Comparison of ENCODE assay signal across 25 mouse cellular contexts in genomic region chr11:108240924-108241498, GRCm38 (mm10).
DNase-seq lines count a peak whose midpoint lies in the region; ATAC-seq and TF ChIP-seq lines count a peak whose summit lies in the region.
"Had no signal": no experiment of that assay in that cellular context is flagged by ENCODE, and none has a peak within 500 bp of the region (broad histone marks: within the 10 kb centered on the region; RNA-seq: fewer than 3 reads in every experiment).

No protein-coding gene starts in this region.

- H3K4me2 ChIP-seq in heart, embryonic 12.5 days = no peak overlapping the region
- peak overlapping the region; percentile 51 for H3K4me2 ChIP-seq in intestine, postnatal 0 days (replicated peaks; ENCODE audit: low read depth)
- no peak overlapping the region for H3K4me2 ChIP-seq in stomach, embryonic 16.5 days (ENCODE audit: low read depth, low read length)
- no peak overlapping the region for H3K4me2 ChIP-seq in midbrain, embryonic 14.5 days (ENCODE audit: low read length)
- H3K4me2 ChIP-seq: hindbrain, embryonic 14.5 days; midbrain, embryonic 11.5 days had no signal

- no peak for ATAC-seq in heart, embryonic 12.5 days (ENCODE audit: insufficient number of reproducible peaks, low FRiP score)
- ATAC-seq in intestine, postnatal 0 days = peak; percentile 96
- ATAC-seq in stomach, embryonic 16.5 days (ENCODE audit: insufficient read depth, low FRiP score) = peak; percentile 73; the same call in 1 of the 2 replicates
- ATAC-seq in midbrain, embryonic 14.5 days (ENCODE audit: low FRiP score, low TSS enrichment) = no peak
- ATAC-seq: forebrain, postnatal 0 days; inflammation-experienced regulatory T-cells, adult 6 months had no signal

- in situ Hi-C loops in ES-E14 (cut with MboI; ENCODE audit: low sequenced_read_pairs in 2 of 2, unreplicated experiment in 2 of 2) = no loop called here

- H3K27me3 ChIP-seq in heart, embryonic 10.5 days (ENCODE audit: insufficient read depth, poor library complexity, severe bottlenecking) = no peaks in the 10 kb centered on the region
- H3K27me3 ChIP-seq in heart, embryonic 12.5 days (replicated peaks) = no peaks in the 10 kb centered on the region
- H3K27me3 ChIP-seq in intestine, postnatal 0 days (replicated peaks; ENCODE audit: control insufficient read depth, insufficient read depth, low read length) = no peaks in the 10 kb centered on the region
- no peaks in the 10 kb centered on the region for H3K27me3 ChIP-seq in stomach, embryonic 16.5 days (ENCODE audit: control insufficient read depth, insufficient read depth, low read length)
- no peaks in the 10 kb centered on the region for H3K27me3 ChIP-seq in midbrain, embryonic 14.5 days (ENCODE audit: control insufficient read depth, insufficient read depth, low read length)

- H3K4me1 ChIP-seq in heart, embryonic 10.5 days = peaks cover 71% of the 10 kb centered on the region
- peaks cover 78% of the 10 kb centered on the region for H3K4me1 ChIP-seq in heart, embryonic 12.5 days (replicated peaks)
- H3K4me1 ChIP-seq in ES-E14 (ENCODE audit: control insufficient read depth in 2 of 2, insufficient read depth in 2 of 2, low read length in 2 of 2, poor library complexity in 1 of 2) = peaks cover 0 to 9% of the 10 kb centered on the region in 2 experiments; a peak in 1 of 4 replicates
- H3K4me1 ChIP-seq in intestine, postnatal 0 days (replicated peaks; ENCODE audit: control insufficient read depth, insufficient read depth, low read length) = peaks cover 11% of the 10 kb centered on the region
- H3K4me1 ChIP-seq in stomach, embryonic 16.5 days (ENCODE audit: control insufficient read depth, insufficient read depth, low read length) = peaks cover 12% of the 10 kb centered on the region; the same call in 1 of the 2 replicates
- H3K4me1 ChIP-seq in midbrain, embryonic 14.5 days (ENCODE audit: control insufficient read depth, insufficient read depth, low read length) = peaks cover 15% of the 10 kb centered on the region; the same call in 1 of the 2 replicates

- TF ChIP-seq CTCF in intestine, postnatal 0 days (IDR thresholded peaks at IDR 0.05; ENCODE audit: low read depth) = no peak

- no peak overlapping the region for H3K9ac ChIP-seq in heart, embryonic 12.5 days
- H3K9ac ChIP-seq in ES-E14 (ENCODE audit: insufficient read depth, low read depth, low read length, poor library complexity, severe bottlenecking) = no peak overlapping the region
- no peak overlapping the region for H3K9ac ChIP-seq in intestine, postnatal 0 days (ENCODE audit: low read depth, low read length)
- H3K9ac ChIP-seq in stomach, embryonic 16.5 days (ENCODE audit: low read length) = no peak overlapping the region
- no peak overlapping the region for H3K9ac ChIP-seq in midbrain, embryonic 14.5 days (replicated peaks; ENCODE audit: low read length)
- H3K9ac ChIP-seq: forebrain, postnatal 0 days; hindbrain, embryonic 14.5 days had no signal

- H3K4me3 ChIP-seq in heart, embryonic 10.5 days = no peak overlapping the region
- no peak overlapping the region for H3K4me3 ChIP-seq in heart, embryonic 12.5 days
- no peak overlapping the region for H3K4me3 ChIP-seq in ES-E14 (ENCODE audit: insufficient read depth in 1 of 2, low read depth in 1 of 2, low read length in 2 of 2, poor library complexity in 1 of 2, severe bottlenecking in 1 of 2)
- H3K4me3 ChIP-seq in intestine, postnatal 0 days (ENCODE audit: low read depth, low read length) = peak overlapping the region; percentile 10; the same call in 1 of the 2 replicates
- no peak overlapping the region for H3K4me3 ChIP-seq in stomach, embryonic 16.5 days (replicated peaks; ENCODE audit: low read length)
- no peak overlapping the region for H3K4me3 ChIP-seq in midbrain, embryonic 14.5 days (replicated peaks; ENCODE audit: low read depth, low read length)
- H3K4me3 ChIP-seq: embryonic facial prominence, embryonic 10.5 days; heart, adult 2 months had no signal

- no peaks in the 10 kb centered on the region for H3K9me3 ChIP-seq in heart, embryonic 10.5 days
- no peaks in the 10 kb centered on the region for H3K9me3 ChIP-seq in heart, embryonic 12.5 days (replicated peaks)
- H3K9me3 ChIP-seq in ES-E14 (ENCODE audit: control insufficient read depth, insufficient read depth, low read depth, low read length) = no peaks in the 10 kb centered on the region
- no peaks in the 10 kb centered on the region for H3K9me3 ChIP-seq in intestine, postnatal 0 days (ENCODE audit: control insufficient read depth)
- no peaks in the 10 kb centered on the region for H3K9me3 ChIP-seq in stomach, embryonic 16.5 days (replicated peaks; ENCODE audit: control insufficient read depth, low read length)
- H3K9me3 ChIP-seq in midbrain, embryonic 14.5 days (ENCODE audit: control insufficient read depth, low read length) = no peaks in the 10 kb centered on the region
- H3K9me3 ChIP-seq: embryonic facial prominence, embryonic 10.5 days had no signal

- H3K27ac ChIP-seq in heart, embryonic 10.5 days = peak overlapping the region; percentile 62; the same call in 1 of the 2 replicates
- H3K27ac ChIP-seq in heart, embryonic 12.5 days (ENCODE audit: poor library complexity, severe bottlenecking) = no peak overlapping the region
- no peak overlapping the region for H3K27ac ChIP-seq in ES-E14 (ENCODE audit: insufficient read depth, low read depth, low read length, poor library complexity, severe bottlenecking)
- peak overlapping the region; percentile 74 for H3K27ac ChIP-seq in intestine, postnatal 0 days (ENCODE audit: low read depth, low read length)
- H3K27ac ChIP-seq in stomach, embryonic 16.5 days (ENCODE audit: low read length) = no peak overlapping the region
- no peak overlapping the region for H3K27ac ChIP-seq in midbrain, embryonic 14.5 days (replicated peaks; ENCODE audit: low read depth, low read length)
- H3K27ac ChIP-seq: embryonic facial prominence, embryonic 10.5 days; heart, adult 2 months; hindbrain, embryonic 14.5 days; kidney, postnatal 0 days had no signal

- DNase-seq in heart, embryonic 10.5 days (ENCODE audit: low spot score) = no peak
- DNase-seq in ES-E14 (ENCODE audit: low read depth, low spot score) = peak; percentile 33
- no peak for DNase-seq in midbrain, embryonic 14.5 days
- no peak for DNase-seq in layer of hippocampus, postnatal 10 days (ENCODE audit: low spot score in 2 of 2)
- DNase-seq: adrenal gland, adult 2 months; cerebellum, adult 11-12 months; cerebellum, postnatal 10 days; forebrain, postnatal 0 days; gastrocnemius, postnatal 14 days; heart, adult 2 months; heart, postnatal 4 days; left cerebral cortex, postnatal 4 days; lung, postnatal 4 days; right cerebral cortex, postnatal 14 days; spleen, adult 18-20 months; thymus, adult 18-20 months; thymus, postnatal 4 days had no signal

- WGBS in heart, embryonic 10.5 days = 71% methylated on average over 11 of the region's 11 CpGs
- 71% methylated on average over 11 of the region's 11 CpGs for WGBS in heart, embryonic 12.5 days
- 36% methylated on average over 11 of the region's 11 CpGs for WGBS in intestine, postnatal 0 days
- 66% methylated on average over 11 of the region's 11 CpGs for WGBS in stomach, embryonic 16.5 days
- 75% methylated on average over 11 of the region's 11 CpGs for WGBS in midbrain, embryonic 14.5 days

- H3K36me3 ChIP-seq in heart, embryonic 10.5 days = no peaks in the 10 kb centered on the region
- H3K36me3 ChIP-seq in heart, embryonic 12.5 days = no peaks in the 10 kb centered on the region
- no peaks in the 10 kb centered on the region for H3K36me3 ChIP-seq in ES-E14 (ENCODE audit: control insufficient read depth, insufficient read depth, low read length, poor library complexity, severe bottlenecking)
- H3K36me3 ChIP-seq in intestine, postnatal 0 days (ENCODE audit: control insufficient read depth, insufficient read depth) = 0 out of 2 replicates have a peak, but pooled peaks cover 5% of the 10 kb centered on the region
- no peaks in the 10 kb centered on the region for H3K36me3 ChIP-seq in stomach, embryonic 16.5 days (ENCODE audit: control insufficient read depth, insufficient read depth, low read length)
- H3K36me3 ChIP-seq in midbrain, embryonic 14.5 days (ENCODE audit: control insufficient read depth, insufficient read depth, low read length) = no peaks in the 10 kb centered on the region
- H3K36me3 ChIP-seq: embryonic facial prominence, embryonic 10.5 days had no signal

TF ChIP-seq in ES-E14, 5 proteins besides CTCF, POLR2A, EP300 and RAD21:
- no peak for TF ChIP-seq MAFK (IDR thresholded peaks at IDR 0.05; ENCODE audit: insufficient read depth, low read depth, low read length)
- TF ChIP-seq ZC3H11A (IDR thresholded peaks at IDR 0.05; ENCODE audit: borderline replicate concordance, low read depth, low read length) = no peak
- TF ChIP-seq CHD2 (IDR thresholded peaks at IDR 0.05; ENCODE audit: low read depth, low read length) = no peak
- TF ChIP-seq ZNF384 (IDR thresholded peaks at IDR 0.05; ENCODE audit: low read depth, low read length) = no peak
- TF ChIP-seq HCFC1 (IDR thresholded peaks at IDR 0.05; ENCODE audit: borderline replicate concordance, insufficient read depth, low read length) = no peak

Comparison
In these comparisons a context has a peak if more than half of its experiments do, and no peak if none do; other contexts are left out.
1. H3K27ac ChIP-seq: peak in heart, embryonic 10.5 days (single experiment) and intestine, postnatal 0 days (single experiment); none in heart, embryonic 12.5 days (single experiment), ES-E14 (single experiment), stomach, embryonic 16.5 days (single experiment) and midbrain, embryonic 14.5 days (single experiment).
2. ATAC-seq: peak in intestine, postnatal 0 days (single experiment) and stomach, embryonic 16.5 days (single experiment); none in heart, embryonic 12.5 days (single experiment) and midbrain, embryonic 14.5 days (single experiment).